8 mouse cellular contexts compared by ENCODE assay signal in the genomic region with DNA sequence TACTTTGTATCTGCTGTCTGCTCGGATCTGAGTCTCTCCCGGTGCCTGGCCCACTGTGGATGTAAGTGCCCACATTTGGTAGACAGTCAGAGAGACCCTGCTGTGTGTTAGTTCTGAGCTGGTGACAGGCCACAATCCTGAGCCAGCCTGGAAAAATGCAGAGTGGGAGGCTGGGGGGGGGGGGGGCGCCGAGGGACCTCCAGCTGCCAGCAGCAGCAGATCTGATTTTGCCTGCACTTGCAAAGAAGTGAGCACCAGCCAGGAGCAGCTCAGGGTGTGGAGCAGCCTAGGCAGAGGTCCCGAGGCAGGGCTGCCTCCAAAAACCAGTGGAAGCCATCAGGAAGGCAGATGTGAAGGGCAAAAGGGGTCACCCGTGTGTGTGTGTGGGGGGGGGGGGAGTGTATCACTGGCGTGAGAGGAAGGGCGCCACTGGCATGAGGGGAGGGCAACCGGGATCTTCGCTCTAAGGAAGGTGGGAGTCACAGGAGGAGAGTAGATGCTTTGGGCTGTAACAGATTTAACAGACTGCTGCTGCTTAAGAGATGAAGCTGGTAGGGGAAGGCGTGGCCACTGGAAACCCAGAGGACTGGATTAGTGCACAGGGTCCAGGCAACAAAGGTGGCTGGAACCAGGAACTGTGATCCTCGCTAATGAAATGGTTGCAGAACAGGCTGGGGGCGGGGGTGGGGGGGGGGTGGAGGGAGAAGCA.
DNase-seq lines count a peak whose midpoint lies in the region; ATAC-seq and TF ChIP-seq lines count a peak whose summit lies in the region.
"Had no signal": no experiment of that assay in that cellular context is flagged by ENCODE, and none has a peak within 500 bp of the region (broad histone marks: within the 10 kb centered on the region; RNA-seq: fewer than 3 reads in every experiment).

No protein-coding gene starts in this region.

- no peak overlapping the region for H3K27ac ChIP-seq in lung, embryonic 16.5 days (ENCODE audit: low read length)
- peak overlapping the region; percentile 86 for H3K27ac ChIP-seq in embryonic facial prominence, embryonic 13.5 days
- no peak overlapping the region for H3K27ac ChIP-seq in intestine, postnatal 0 days (ENCODE audit: low read depth, low read length)
- H3K27ac ChIP-seq: macrophage had no signal

- H3K4me3 ChIP-seq in lung, embryonic 16.5 days (ENCODE audit: low read length), result peak overlapping the region; percentile 26; the same call in 1 of the 2 replicates
- H3K4me3 ChIP-seq in embryonic facial prominence, embryonic 13.5 days, result peak overlapping the region; percentile 30
- 0 out of 2 replicates have a peak overlapping the region, but pooled peaks have one; percentile 7 for H3K4me3 ChIP-seq in intestine, postnatal 0 days (ENCODE audit: low read depth, low read length)

- H3K9ac ChIP-seq in lung, embryonic 16.5 days (ENCODE audit: low read length), result peak overlapping the region; percentile 19; the same call in 1 of the 2 replicates
- H3K9ac ChIP-seq in embryonic facial prominence, embryonic 13.5 days, result peak overlapping the region; percentile 62
- H3K9ac ChIP-seq in intestine, postnatal 0 days (ENCODE audit: low read depth, low read length), result no peak overlapping the region

- TF ChIP-seq CTCF in intestine, postnatal 0 days (IDR thresholded peaks at IDR 0.05; ENCODE audit: low read depth), result no peak

- no peaks in the 10 kb centered on the region for H3K9me3 ChIP-seq in lung, embryonic 16.5 days (ENCODE audit: control insufficient read depth, low read length)
- no peaks in the 10 kb centered on the region for H3K9me3 ChIP-seq in embryonic facial prominence, embryonic 13.5 days
- H3K9me3 ChIP-seq in intestine, postnatal 0 days (ENCODE audit: control insufficient read depth), result no peaks in the 10 kb centered on the region

- no peak for DNase-seq in lung, postnatal 10 days
- DNase-seq in retina, postnatal 7 days (ENCODE audit: low read depth, low spot score), result peak; percentile 58
- DNase-seq in thymus, postnatal 14 days, result no peak
- no peak for DNase-seq in cerebellum, adult 9-10 months

- no peaks in the 10 kb centered on the region for H3K36me3 ChIP-seq in lung, embryonic 16.5 days (ENCODE audit: control insufficient read depth, insufficient read depth, low read length)
- H3K36me3 ChIP-seq in embryonic facial prominence, embryonic 13.5 days, result no peaks in the 10 kb centered on the region
- H3K36me3 ChIP-seq in intestine, postnatal 0 days (ENCODE audit: control insufficient read depth, insufficient read depth), result no peaks in the 10 kb centered on the region

- no peaks in the 10 kb centered on the region for H3K27me3 ChIP-seq in lung, embryonic 16.5 days (ENCODE audit: control insufficient read depth, insufficient read depth, low read depth, low read length)
- H3K27me3 ChIP-seq in embryonic facial prominence, embryonic 13.5 days, result no peaks in the 10 kb centered on the region
- no peaks in the 10 kb centered on the region for H3K27me3 ChIP-seq in intestine, postnatal 0 days (replicated peaks; ENCODE audit: control insufficient read depth, insufficient read depth, low read length)

- H3K4me2 ChIP-seq in lung, embryonic 16.5 days (ENCODE audit: low read depth, low read length), result peak overlapping the region; percentile 52
- H3K4me2 ChIP-seq in embryonic facial prominence, embryonic 13.5 days, result peak overlapping the region; percentile 58
- H3K4me2 ChIP-seq in intestine, postnatal 0 days (replicated peaks; ENCODE audit: low read depth), result peak overlapping the region; percentile 54

- peak; percentile 29; the same call in 1 of the 2 replicates for ATAC-seq in lung, embryonic 16.5 days (ENCODE audit: low read depth)
- ATAC-seq in embryonic facial prominence, embryonic 13.5 days (ENCODE audit: insufficient number of reproducible peaks, insufficient read depth, low FRiP score, low TSS enrichment, low read depth), result no peak
- no peak for ATAC-seq in intestine, postnatal 0 days

- H3K4me1 ChIP-seq in lung, embryonic 16.5 days (replicated peaks; ENCODE audit: control insufficient read depth, insufficient read depth, low read length), result peaks cover 14% of the 10 kb centered on the region; the same call in 1 of the 2 replicates
- peaks cover 39% of the 10 kb centered on the region for H3K4me1 ChIP-seq in embryonic facial prominence, embryonic 13.5 days
- no peaks in the 10 kb centered on the region for H3K4me1 ChIP-seq in intestine, postnatal 0 days (replicated peaks; ENCODE audit: control insufficient read depth, insufficient read depth, low read length)

- 23% methylated on average over 11 of the region's 13 CpGs for WGBS in lung, embryonic 16.5 days
- WGBS in embryonic facial prominence, embryonic 13.5 days, result 7% methylated on average over 13 of the region's 13 CpGs
- 41% methylated on average over 13 of the region's 13 CpGs for WGBS in intestine, postnatal 0 days
